Mouse (Mus musculus) gastrocnemius, adult 8-10 months (tissue): ENCODE data around the gene Mfsd7a. TPM values are rescaled to one million over a fixed set of nuclear protein-coding genes. Genes with fewer than 3 reads are reported as not detected.

ENCODE experiments used
- DNase-seq, 2 experiments: peaks; one replicate each; pipeline ENCODE4 v3.0.0; 2022; ENCODE audit warnings: low spot score in 2 of 2
- total RNA-seq, 4 experiments: library from RNA; stranded (reverse); gene quantifications; 2 replicates each; pipeline ENCODE4 v1.2.4; 2022

Mfsd7a gene
- total RNA-seq, 4 experiments from 2014 or later, result 1.6 to 2.3 (median 1.8) TPM

DNA sequence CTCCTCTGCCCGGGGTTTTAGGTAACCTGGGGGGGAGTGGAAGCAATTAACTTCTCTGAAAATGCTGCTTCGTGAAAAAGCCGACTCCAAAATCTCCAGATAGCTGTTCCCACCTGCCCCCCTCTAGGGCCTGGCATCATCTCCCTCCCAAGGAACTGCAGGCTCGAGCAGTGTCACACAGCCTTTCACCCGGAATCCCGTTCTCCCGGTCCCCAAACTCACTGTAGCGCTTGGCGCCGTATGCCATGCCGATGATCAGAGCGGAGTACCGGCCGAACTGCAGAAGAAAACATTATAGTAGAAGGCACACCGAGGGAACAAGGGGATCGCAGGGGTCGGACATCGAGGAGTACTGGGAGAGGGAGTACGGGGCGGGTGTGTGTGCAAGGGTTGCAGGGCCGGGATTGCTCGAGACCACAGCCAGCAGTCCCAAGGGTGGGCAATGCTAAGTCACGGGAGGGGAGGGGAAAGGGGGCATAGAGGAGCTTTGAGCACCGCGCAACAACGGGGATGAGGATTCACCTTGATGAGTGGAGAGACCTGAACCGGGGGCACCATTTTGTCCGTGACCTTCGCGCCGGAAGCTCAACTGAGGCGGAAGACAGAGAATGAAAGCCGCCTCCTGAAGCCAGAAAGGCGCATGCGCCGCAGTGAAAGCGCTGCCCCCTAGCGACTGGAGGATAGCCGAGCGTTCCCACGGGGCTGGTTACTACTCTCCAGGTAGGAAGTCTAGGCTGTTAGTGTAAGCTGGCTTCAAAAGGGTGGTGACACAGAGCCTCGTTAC lies 14.7 kb downstream of the Mfsd7a start, which contains the start of gene Atp5k:
TSS of gene Atp5k (minus strand) at position 645 of the 784 bp plus-strand sequence.
- DNase-seq, result peak; percentile 88 to 91

DNA sequence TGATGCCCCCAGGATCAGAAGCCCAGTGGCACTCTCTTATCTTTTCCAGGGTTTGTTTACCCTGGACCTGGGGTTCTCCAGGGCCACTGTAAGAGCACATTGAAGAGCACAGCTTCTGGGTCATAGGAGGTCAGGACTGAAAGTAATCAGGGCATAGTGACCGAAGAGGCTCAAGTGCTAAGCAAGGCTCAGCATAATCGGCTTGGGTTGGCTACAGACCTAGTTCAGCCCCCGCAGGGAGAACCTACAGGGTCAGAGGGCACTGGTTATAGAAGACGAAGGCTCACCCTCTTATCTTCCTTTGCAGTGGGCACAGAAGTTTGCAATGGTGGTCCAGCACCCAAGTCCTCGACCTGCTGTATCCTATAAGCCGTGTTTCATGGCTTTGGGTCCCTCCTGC lies 17.5 kb downstream of the Mfsd7a start:
- no peak for DNase-seq

DNA sequence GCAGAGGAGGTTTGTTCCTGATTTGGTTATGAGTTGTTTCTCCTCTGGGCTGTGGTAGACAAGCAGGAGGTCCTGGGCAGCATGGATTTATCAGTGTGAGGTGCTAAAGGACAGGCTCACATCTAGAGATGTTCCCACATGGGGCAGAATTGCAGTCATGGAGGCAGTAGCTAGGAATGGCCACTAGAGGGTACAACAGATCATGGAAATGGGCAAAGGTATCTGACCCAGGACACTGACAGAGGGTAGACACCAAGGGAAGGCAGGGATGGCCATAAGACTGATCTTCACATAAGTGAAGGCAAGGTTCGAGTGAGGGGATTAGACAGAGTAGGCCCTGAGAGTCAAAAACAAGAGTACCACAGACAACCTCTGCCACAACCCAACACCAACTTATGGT lies 21.5 kb downstream of the Mfsd7a start:
- DNase-seq, result no peak

DNA sequence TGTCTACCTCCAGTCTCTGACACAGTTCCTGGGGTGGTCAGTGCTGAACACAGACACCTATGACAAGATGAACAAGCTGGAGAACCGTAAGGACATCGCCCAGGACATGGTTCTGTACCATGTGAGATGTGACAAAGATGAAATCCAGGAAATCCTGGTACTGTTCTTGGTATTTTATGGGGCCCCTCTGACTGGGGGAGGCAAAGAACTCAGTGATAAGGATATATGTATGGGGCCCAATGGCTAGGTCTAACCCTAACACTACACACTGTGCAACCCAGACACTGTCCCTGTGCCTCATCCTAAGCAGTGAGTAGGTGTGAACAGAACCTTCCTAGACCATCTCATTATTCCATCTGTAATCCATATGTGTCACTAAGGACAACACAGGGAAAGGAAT lies 25.3 kb downstream of the Mfsd7a start:
- DNase-seq, result no peak

DNA sequence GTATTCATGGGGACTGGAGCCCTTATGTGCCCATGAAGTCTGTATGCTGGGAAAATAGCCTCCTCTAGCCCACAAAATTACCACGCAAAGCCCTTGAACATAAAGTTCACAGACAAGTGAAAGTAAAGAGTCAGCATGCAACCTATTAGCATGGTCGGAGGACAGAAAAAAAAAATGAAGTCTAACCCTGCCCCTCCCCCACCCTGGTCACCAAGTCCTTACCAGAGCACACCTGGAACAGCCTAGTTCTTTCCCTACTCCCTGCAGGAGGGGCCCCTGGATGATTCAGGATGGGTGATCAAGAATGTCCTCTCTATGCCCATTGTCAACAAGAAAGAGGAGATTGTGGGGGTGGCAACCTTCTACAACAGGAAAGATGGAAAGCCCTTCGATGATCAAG lies 25.9 kb downstream of the Mfsd7a start:
- no peak for DNase-seq

DNA sequence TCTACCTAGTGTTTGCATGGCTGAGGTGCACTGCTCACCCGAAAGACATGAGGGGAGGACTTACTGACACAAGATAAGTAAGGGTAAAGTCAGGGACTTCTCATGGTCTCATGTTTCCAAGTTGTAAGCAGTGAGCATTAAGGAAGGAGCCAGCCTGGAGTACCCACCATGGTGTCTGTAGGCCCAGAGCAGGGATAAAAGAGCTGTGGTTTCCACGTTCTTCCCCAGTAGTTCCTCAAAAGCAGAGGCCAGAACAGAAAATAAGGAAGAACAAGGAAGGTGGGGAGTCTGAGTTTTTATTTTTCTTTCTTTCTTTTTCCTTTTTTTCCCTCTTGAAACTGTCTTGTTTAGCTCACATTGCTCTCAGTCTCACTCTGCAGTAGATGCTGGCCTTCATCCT lies 34.0 kb downstream of the Mfsd7a start:
- no peak for DNase-seq

DNA sequence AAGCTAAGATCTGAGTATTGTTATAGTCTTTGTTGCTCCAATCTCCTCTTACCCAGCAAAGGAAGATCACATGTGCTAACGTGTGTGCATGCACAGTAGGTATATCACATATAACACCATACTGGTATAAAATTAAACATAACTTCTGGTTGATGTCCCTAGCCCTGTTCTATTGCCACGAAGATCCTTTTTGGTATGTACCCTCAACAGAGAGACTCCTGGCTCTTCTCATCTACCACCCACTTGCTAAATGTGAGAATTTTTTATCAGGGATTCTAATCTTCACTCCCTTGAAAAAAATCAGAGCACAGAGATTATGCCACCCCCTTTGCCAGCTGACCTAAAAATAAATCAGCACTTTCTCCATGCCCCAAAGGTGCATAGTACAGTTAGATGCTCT lies 41.7 kb downstream of the Mfsd7a start:
- no peak for DNase-seq

DNA sequence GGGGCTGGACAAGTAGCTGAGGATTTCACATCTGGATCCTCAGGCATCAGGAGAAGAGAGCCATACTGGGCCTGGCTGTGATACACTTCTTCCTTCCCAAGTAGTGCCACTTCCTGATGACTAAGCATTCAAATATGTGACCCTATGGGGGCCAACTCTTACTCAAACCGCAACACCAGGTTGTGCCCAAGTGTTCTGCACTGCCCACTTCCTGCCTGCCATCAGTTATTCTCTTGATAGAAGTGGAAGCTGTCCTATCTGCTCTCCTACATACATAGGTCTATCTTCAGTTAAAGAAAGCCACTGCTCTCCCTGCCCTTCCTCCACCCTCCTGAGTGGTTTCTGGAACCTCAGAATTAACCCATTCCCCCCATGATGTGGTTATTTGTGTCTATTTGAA lies 43.2 kb downstream of the Mfsd7a start:
- no peak for DNase-seq

DNA sequence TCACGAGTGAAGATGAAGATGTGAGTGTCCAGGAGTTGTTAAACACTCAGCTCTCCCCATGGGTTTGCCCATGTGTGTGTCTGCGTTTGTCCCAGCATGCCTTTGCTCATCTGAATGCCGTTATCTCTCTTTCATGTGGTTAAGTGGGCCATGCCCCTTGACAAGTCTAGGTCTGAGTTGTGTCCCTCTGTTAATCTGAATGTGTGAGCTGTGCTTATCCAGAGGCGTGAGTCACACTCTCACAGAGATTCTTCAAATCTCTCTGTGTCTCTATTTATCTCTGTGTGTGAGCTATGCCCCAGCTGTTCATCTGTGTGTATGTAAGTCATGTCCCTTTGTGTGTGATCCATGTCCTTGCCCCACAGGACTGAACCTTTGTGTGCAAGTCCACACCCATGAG lies 45.2 kb downstream of the Mfsd7a start:
- no peak for DNase-seq

Other genes with a start within 250 kb of the Mfsd7a start
- gene Dr1, start 180.0 kb downstream of the Mfsd7a start, total RNA-seq, result 10 to 100 TPM; 15.2 to 18.5 (median 16.9) TPM
- gene Pigg, start 136.3 kb downstream of the Mfsd7a start, total RNA-seq, result 1 to 10 TPM; 3.3 to 4.3 (median 4.2) TPM
- gene Gm42517, start 81.0 kb downstream of the Mfsd7a start, total RNA-seq, result under 1 TPM; 0.35 to 0.56 (median 0.41) TPM
- not detected for gene Pde6b, start 60.5 kb downstream of the Mfsd7a start, total RNA-seq
- gene Atp5k, start 14.4 kb downstream of the Mfsd7a start, total RNA-seq, result 100 to 1,000 TPM; 265 to 675 (median 469) TPM
- gene Pcgf3, start 12.3 kb upstream of the Mfsd7a start, total RNA-seq, result 10 to 100 TPM; 28.4 to 38.8 (median 33.3) TPM
- not detected for gene Cplx1, start 101.1 kb upstream of the Mfsd7a start, total RNA-seq
- 10 to 100 TPM in 2 of 4 experiments, 1 to 10 TPM in 2; 9.3 to 12.6 (median 10.3) TPM for gene Gak, start 180.9 kb upstream of the Mfsd7a start, total RNA-seq
- gene Tmem175, start 180.9 kb upstream of the Mfsd7a start, total RNA-seq, result 1 to 10 TPM; 6.9 to 9.2 (median 8.0) TPM
- gene Idua, start 211.4 kb upstream of the Mfsd7a start, total RNA-seq, result 1 to 10 TPM; 8.3 to 9.8 (median 9.2) TPM
- 1 to 10 TPM; 2.6 to 4.6 (median 3.1) TPM for gene Dgkq, start 220.8 kb upstream of the Mfsd7a start, total RNA-seq
- not detected for gene Slc26a1, start 226.7 kb upstream of the Mfsd7a start, total RNA-seq
- gene Fgfrl1, start 243.5 kb upstream of the Mfsd7a start, total RNA-seq, result 10 to 100 TPM; 23.6 to 25.6 (median 24.4) TPM